Mouse (Mus musculus): Measurements from ENCODE around the gene Neurog3. TPM values are rescaled to one million over a fixed set of nuclear protein-coding genes. Genes with fewer than 3 reads are reported as not detected.

Gene Neurog3
- total RNA-seq (2012; rRNA removed): not detected in 2 replicates
- polyA plus RNA-seq (2012; ENCODE audit: insufficient read depth in 1 of 2, insufficient read length in 2 of 2, low read depth in 1 of 2, low replicate concordance in 2 of 2, missing spikeins in 1 of 2): not detected

DNA sequence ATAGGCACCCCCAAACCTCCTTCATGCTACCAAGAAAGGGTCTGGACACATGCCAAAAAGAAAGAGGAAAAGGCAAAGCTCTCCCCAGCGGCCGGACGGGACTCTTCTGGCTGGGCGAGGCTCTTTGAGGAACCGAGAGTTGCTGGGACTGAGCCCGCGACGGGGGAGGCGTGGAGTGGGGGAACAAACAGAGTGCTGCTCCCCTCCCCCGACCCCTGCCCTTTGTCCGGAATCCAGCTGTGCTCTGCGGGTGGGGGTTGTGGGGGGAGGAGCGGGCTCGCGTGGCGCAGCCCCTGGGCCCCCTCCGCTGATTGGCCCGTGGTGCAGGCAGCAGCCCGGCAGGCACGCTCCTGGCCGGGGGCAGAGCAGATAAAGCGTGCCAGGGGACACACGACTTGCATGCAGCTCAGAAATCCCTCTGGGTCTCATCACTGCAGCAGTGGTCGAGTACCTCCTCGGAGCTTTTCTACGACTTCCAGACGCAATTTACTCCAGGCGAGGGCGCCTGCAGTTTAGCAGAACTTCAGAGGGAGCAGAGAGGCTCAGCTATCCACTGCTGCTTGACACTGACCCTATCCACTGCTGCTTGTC lies at the start of gene Neurog3:
TSS of gene Neurog3 (plus strand) at position 400 of the 591 bp plus-strand sequence.
- Histone ChIP-seq H3K27ac (ENCODE audit: control insufficient read depth, low read depth, low read length) (no peak within 1 kb of the TSS), H3K9me3 (replicated peaks; ENCODE audit: insufficient read depth, low read length) (no peaks in the 10 kb centered on the region), H3K36me3 (ENCODE audit: control insufficient read depth in 1 of 2, insufficient read depth in 2 of 2, low read length in 2 of 2) (no peaks in the 10 kb centered on the region), H3K27me3 (ENCODE audit: control insufficient read depth in 1 of 2, insufficient read depth in 2 of 2, low read length in 2 of 2) (no peaks in the 10 kb centered on the region), H3K79me2 (ENCODE audit: control insufficient read depth, insufficient read depth, low read length, poor library complexity) (no peaks in the 10 kb centered on the region), H3K4me3 (ENCODE audit: control insufficient read depth in 1 of 2, insufficient read depth in 1 of 2, low read depth in 2 of 2, low read length in 2 of 2) (no peak within 1 kb of the TSS), H3K4me1 (ENCODE audit: control insufficient read depth in 1 of 2, insufficient read depth in 2 of 2, low read length in 2 of 2) (no peaks in the 10 kb centered on the region), H3K9ac (ENCODE audit: control insufficient read depth, low read depth, low read length, poor library complexity, severe bottlenecking) (no peak within 1 kb of the TSS)
- DNase-seq (ENCODE audit: low read depth, low spot score): no peak
- TF ChIP-seq CHD2 (IDR thresholded peaks at IDR 0.05; ENCODE audit: low read length): no peak
- no peak for TF ChIP-seq MYB (IDR thresholded peaks at IDR 0.05; ENCODE audit: low read depth, low read length)
- no peak for TF ChIP-seq TCF12 (IDR thresholded peaks at IDR 0.05; ENCODE audit: low read depth, low read length)
- no peak for TF ChIP-seq ZMIZ1 (IDR thresholded peaks at IDR 0.05; ENCODE audit: low read depth, low read length)
- no peak for TF ChIP-seq UBTF (IDR thresholded peaks at IDR 0.05; ENCODE audit: borderline replicate concordance, insufficient read depth, low read depth, low read length)
- TF ChIP-seq GABPA (IDR thresholded peaks at IDR 0.05; ENCODE audit: low read depth, low read length): no peak
- TF ChIP-seq CHD1 (IDR thresholded peaks at IDR 0.05; ENCODE audit: low read depth, low read length): no peak
- no peak for TF ChIP-seq TBP (IDR thresholded peaks at IDR 0.05; ENCODE audit: low read depth, low read length)

- Histone ChIP-seq H3K4me1 (ENCODE audit: control insufficient read depth in 1 of 2, insufficient read depth in 2 of 2, low read length in 2 of 2) (no peaks in the 10 kb centered on the region), H3K9ac (ENCODE audit: control insufficient read depth, low read depth, low read length, poor library complexity, severe bottlenecking) (no peak overlapping the region), H3K36me3 (ENCODE audit: control insufficient read depth in 1 of 2, insufficient read depth in 2 of 2, low read length in 2 of 2) (no peaks in the 10 kb centered on the region), H3K27me3 (ENCODE audit: control insufficient read depth in 1 of 2, insufficient read depth in 2 of 2, low read length in 2 of 2) (no peaks in the 10 kb centered on the region), H3K27ac (ENCODE audit: control insufficient read depth, low read depth, low read length) (no peak overlapping the region), H3K4me3 (ENCODE audit: control insufficient read depth in 1 of 2, insufficient read depth in 1 of 2, low read depth in 2 of 2, low read length in 2 of 2) (no peak overlapping the region), H3K9me3 (replicated peaks; ENCODE audit: insufficient read depth, low read length) (no peaks in the 10 kb centered on the region), H3K79me2 (ENCODE audit: control insufficient read depth, insufficient read depth, low read length, poor library complexity) (no peaks in the 10 kb centered on the region)
- no peak for DNase-seq (ENCODE audit: low read depth, low spot score)
- TF ChIP-seq CHD1 (IDR thresholded peaks at IDR 0.05; ENCODE audit: low read depth, low read length) (no peak), BHLHE40 (IDR thresholded peaks at IDR 0.05; ENCODE audit: borderline replicate concordance, low read depth, low read length) (no peak), MYB (IDR thresholded peaks at IDR 0.05; ENCODE audit: low read depth, low read length) (no peak), POLR2A (IDR thresholded peaks at IDR 0.05; ENCODE audit: control insufficient read depth in 1 of 2, insufficient read depth in 1 of 2, low read depth in 1 of 2, low read length in 2 of 2, poor library complexity in 1 of 2) (no peak), MAX (IDR thresholded peaks at IDR 0.05; ENCODE audit: low read length) (no peak), HCFC1 (IDR thresholded peaks at IDR 0.05; ENCODE audit: low read depth, low read length) (no peak), NRF1 (IDR thresholded peaks at IDR 0.05; ENCODE audit: insufficient read depth, low read depth, low read length, poor library complexity, severe bottlenecking) (no peak), RAD21 (IDR thresholded peaks at IDR 0.05; ENCODE audit: low read depth, low read length) (no peak), ETS1 (IDR thresholded peaks at IDR 0.05; ENCODE audit: low read depth, low read length) (no peak)
These were observed 46.8 kb upstream of the Neurog3 start for GRCm38 (mm10) chr10:62086044-62086443.

All from MEL (cell line).